Mouse (Mus musculus) liver, embryonic 16.5 days (tissue): ENCODE data around the gene Hes3. TPM values are rescaled to one million over a fixed set of nuclear protein-coding genes. Genes with fewer than 3 reads are reported as not detected.
A peak's percentile ranks its signal among the peaks of the same experiment; 100 is the strongest.

ENCODE experiments used
- ATAC-seq: fragments of 200-750 bp; cut with Nextera tagmentation; 2 replicates; pipeline ENCODE4 v1.8.0; 2017; ENCODE audit warnings: low read depth, mild to moderate bottlenecking, moderate number of reproducible peaks, moderate library complexity
- H3K27ac ChIP-seq: fragments of 300-500 bp; sonication (generic); 2 replicates; pipeline ENCODE4 v1.5.1; 2014; ENCODE audit warnings: mild to moderate bottlenecking, low read length
- H3K27me3 ChIP-seq: fragments of 300-500 bp; sonication (generic); 2 replicates; pipeline ENCODE4 v1.6.1; 2014; ENCODE audit warnings: low read depth, low read length, mixed read lengths; ENCODE audit not compliant: control insufficient read depth, insufficient read depth
- H3K36me3 ChIP-seq: fragments of 300-500 bp; sonication (generic); 2 replicates; pipeline ENCODE4 v1.6.1; 2014; ENCODE audit warnings: mild to moderate bottlenecking; ENCODE audit not compliant: control insufficient read depth, insufficient read depth
- H3K4me1 ChIP-seq: fragments of 300-500 bp; sonication (generic); 2 replicates; pipeline ENCODE4 v1.6.1; 2014; ENCODE audit warnings: low read depth, low read length, mixed read lengths; ENCODE audit not compliant: control insufficient read depth
- H3K4me2 ChIP-seq: fragments of 300-500 bp; sonication (generic); 2 replicates; pipeline ENCODE4 v1.6.1; 2014; ENCODE audit warnings: low read depth, low read length, mixed read lengths
- H3K4me3 ChIP-seq: fragments of 300-500 bp; sonication (generic); 2 replicates; pipeline ENCODE4 v1.5.1; 2014; ENCODE audit warnings: low read depth, mild to moderate bottlenecking, low read length
- H3K9ac ChIP-seq: fragments of 300-500 bp; sonication (generic); 2 replicates; pipeline ENCODE4 v1.6.1; 2014; ENCODE audit warnings: low read depth, low read length
- H3K9me3 ChIP-seq: fragments of 300-500 bp; sonication (generic); replicated peaks from 2 replicates; pipeline ENCODE4 v1.6.1; 2016; ENCODE audit warnings: low read length; ENCODE audit not compliant: control insufficient read depth
- WGBS: fragments of 180-500 bp; shearing (Covaris S2); extraction: QIAGEN DNeasy Blood & Tissue Kit; methylation state at CpG from one replicate; pipeline ENCODE4 v1.1.7; 2014; ENCODE audit not compliant: insufficient replicate concordance; 5-methylcytosine and 5-hydroxymethylcytosine counted together
- polyA plus RNA-seq: library from polyadenylated mRNA; unstranded; fragments of >200 nt; fragmentation: Nextera tagmentation; extraction: Ambion mirVana; gene quantifications from 2 replicates; pipeline ENCODE4 v1.2.1, GENCODE M21; 2015

Gene Hes3
- not detected in 2 replicates for polyA plus RNA-seq

GRCm38 (mm10) chr4:152291562-152291961, at the start of gene Hes3:
Gene Hes3 (minus strand): TSS chr4:152291662.
- 31% methylated on average over 6 of the region's 6 CpGs for WGBS
- Histone ChIP-seq H3K27ac (no peak within 1 kb of the TSS), H3K36me3 (no peaks in the 10 kb centered on the region), H3K4me1 (peaks cover 7% of the 10 kb centered on the region), H3K27me3 (peaks cover 67% of the 10 kb centered on the region), H3K4me2 (no peak within 1 kb of the TSS), H3K4me3 (no peak within 1 kb of the TSS), H3K9me3 (no peaks in the 10 kb centered on the region), H3K9ac (no peak within 1 kb of the TSS)
- ATAC-seq = no peak

GRCm38 (mm10) chr4:152340584-152341284, 49.3 kb upstream of the Hes3 start:
- H3K4me2 ChIP-seq = no peak overlapping the region
- H3K36me3 ChIP-seq = no peaks in the 10 kb centered on the region
- no peak overlapping the region for H3K9ac ChIP-seq
- ATAC-seq = no peak
- H3K27ac ChIP-seq = no peak overlapping the region
- no peaks in the 10 kb centered on the region for H3K9me3 ChIP-seq
- H3K4me1 ChIP-seq = peaks cover 11% of the 10 kb centered on the region
- no peak overlapping the region for H3K4me3 ChIP-seq
- H3K27me3 ChIP-seq = peaks cover 51% of the 10 kb centered on the region
- WGBS = 34% methylated on average over 15 of the region's 15 CpGs

- H3K27ac ChIP-seq = no peak overlapping the region
- H3K4me3 ChIP-seq = peak overlapping the region; percentile 33
- H3K27me3 ChIP-seq = peaks cover 51% of the 10 kb centered on the region
- 4% methylated on average over 26 of the region's 26 CpGs for WGBS
- no peak overlapping the region for H3K9ac ChIP-seq
- peak overlapping the region; percentile 41 for H3K4me2 ChIP-seq
- no peaks in the 10 kb centered on the region; the same call in 1 of the 2 replicates for H3K36me3 ChIP-seq
- no peaks in the 10 kb centered on the region for H3K9me3 ChIP-seq
- no peak for ATAC-seq
- H3K4me1 ChIP-seq = peaks cover 4% of the 10 kb centered on the region
Measured at GRCm38 (mm10) chr4:152339293-152339790, 47.9 kb upstream of the Hes3 start.

- ATAC-seq = no peak
- no peak within 1 kb of the TSS for H3K9ac ChIP-seq
- H3K27ac ChIP-seq = no peak within 1 kb of the TSS
- H3K36me3 ChIP-seq = peaks cover 7% of the 10 kb centered on the region
- peak within 1 kb of the TSS; percentile 33 for H3K4me3 ChIP-seq
- H3K4me1 ChIP-seq = peaks cover 4% of the 10 kb centered on the region
- H3K27me3 ChIP-seq = peaks cover 50% of the 10 kb centered on the region
- no peaks in the 10 kb centered on the region for H3K9me3 ChIP-seq
- peak within 1 kb of the TSS; percentile 41 for H3K4me2 ChIP-seq
- WGBS = 3% methylated on average over 93 of the region's 120 CpGs
Measured at GRCm38 (mm10) chr4:152338419-152339292, 47.2 kb upstream of the Hes3 start, which contains the start of gene Chd5. Gene Chd5 (plus strand): TSS chr4:152338651.

GRCm38 (mm10) chr4:152337772-152338171, 46.3 kb upstream of the Hes3 start:
- Histone ChIP-seq H3K4me2 (no peak overlapping the region), H3K9me3 (no peaks in the 10 kb centered on the region), H3K4me3 (no peak overlapping the region), H3K4me1 (peaks cover 4% of the 10 kb centered on the region), H3K36me3 (peaks cover 15% of the 10 kb centered on the region), H3K27ac (no peak overlapping the region), H3K9ac (no peak overlapping the region), H3K27me3 (peaks cover 44% of the 10 kb centered on the region)
- no peak for ATAC-seq
- 29% methylated on average over 6 of the region's 6 CpGs for WGBS

GRCm38 (mm10) chr4:152333587-152333986, 42.1 kb upstream of the Hes3 start:
- no peak overlapping the region for H3K27ac ChIP-seq
- 81% methylated on average over 12 of the region's 12 CpGs for WGBS

GRCm38 (mm10) chr4:152332952-152333351, 41.5 kb upstream of the Hes3 start:
- Histone ChIP-seq H3K4me3 (no peak overlapping the region), H3K27me3 (peaks cover 18% of the 10 kb centered on the region), H3K4me2 (no peak overlapping the region), H3K9ac (no peak overlapping the region), H3K4me1 (peaks cover 1% of the 10 kb centered on the region; the same call in 1 of the 2 replicates), H3K9me3 (no peaks in the 10 kb centered on the region), H3K36me3 (peaks cover 54% of the 10 kb centered on the region), H3K27ac (no peak overlapping the region)
- WGBS = 37% methylated on average over 2 of the region's 2 CpGs
- ATAC-seq = peak; percentile 32; the same call in 1 of the 2 replicates

More at GRCm38 (mm10) chr4:152333587-152333986, 42.1 kb upstream of the Hes3 start:
- Histone ChIP-seq H3K4me3 (no peak overlapping the region), H3K36me3 (peaks cover 52% of the 10 kb centered on the region), H3K4me1 (peaks cover under 1% of the 10 kb centered on the region; the same call in 1 of the 2 replicates), H3K4me2 (no peak overlapping the region), H3K9ac (no peak overlapping the region), H3K27me3 (peaks cover 24% of the 10 kb centered on the region), H3K9me3 (no peaks in the 10 kb centered on the region)
- ATAC-seq = no peak

- H3K27me3 ChIP-seq = no peaks in the 10 kb centered on the region
- H3K36me3 ChIP-seq = peaks cover 47% of the 10 kb centered on the region
- 70% methylated on average over 6 of the region's 6 CpGs for WGBS
- H3K4me1 ChIP-seq = peaks cover 17% of the 10 kb centered on the region
- no peak overlapping the region for H3K4me3 ChIP-seq
- H3K4me2 ChIP-seq = no peak overlapping the region
- H3K27ac ChIP-seq = no peak overlapping the region
- ATAC-seq = no peak
- no peaks in the 10 kb centered on the region for H3K9me3 ChIP-seq
- no peak overlapping the region for H3K9ac ChIP-seq
Measured at GRCm38 (mm10) chr4:152328691-152329090, 37.2 kb upstream of the Hes3 start.
